Mouse (Mus musculus): ENCODE data around the gene Cebpa.

Gene Cebpa

DNA sequence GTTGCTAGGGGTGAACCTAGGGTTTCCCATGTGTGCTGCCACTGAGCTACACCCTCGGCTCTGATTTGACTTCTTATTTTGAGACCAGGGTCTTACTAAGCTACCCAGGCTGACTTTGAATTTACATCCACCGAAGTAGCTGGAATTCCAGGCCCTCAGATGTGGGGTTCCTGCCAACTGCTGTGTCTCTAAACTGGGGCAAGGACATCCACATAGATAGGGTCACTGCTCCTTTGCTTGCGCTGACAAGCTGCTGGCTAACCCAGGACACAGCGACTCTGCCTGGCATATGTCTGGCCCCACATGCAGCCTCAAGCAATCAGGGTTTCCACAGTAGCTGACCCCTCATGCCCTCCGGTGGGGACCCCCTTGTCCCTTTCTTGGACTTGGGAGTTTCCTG, 5.4 kb upstream of the Cebpa start:
- TF ChIP-seq GATA4 (IDR thresholded peaks at IDR 0.05; ENCODE audit: insufficient replicate concordance, low read length) = no peak

DNA sequence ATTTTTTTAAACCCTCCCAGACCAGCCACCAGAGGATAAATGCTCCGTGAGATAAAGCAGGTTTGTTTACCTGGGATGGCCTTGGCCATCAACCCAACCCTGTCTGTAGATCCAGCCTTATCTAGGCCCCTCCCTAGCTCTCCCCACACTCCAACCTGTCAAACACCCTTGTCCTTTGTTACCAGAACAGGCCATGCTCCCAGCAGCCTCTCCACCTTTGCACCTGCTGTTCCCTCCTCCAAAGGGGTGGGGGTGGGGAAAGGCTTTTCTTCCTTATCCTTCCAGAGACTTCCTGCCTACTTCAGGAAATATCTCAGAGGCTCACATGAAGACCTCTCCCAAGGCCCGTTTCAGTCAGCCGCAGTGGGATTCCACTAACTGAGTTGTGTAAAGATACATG, 2.6 kb upstream of the Cebpa start:
- TF ChIP-seq GATA4 (IDR thresholded peaks at IDR 0.05; ENCODE audit: insufficient replicate concordance, low read length) = peak; percentile 95

DNA sequence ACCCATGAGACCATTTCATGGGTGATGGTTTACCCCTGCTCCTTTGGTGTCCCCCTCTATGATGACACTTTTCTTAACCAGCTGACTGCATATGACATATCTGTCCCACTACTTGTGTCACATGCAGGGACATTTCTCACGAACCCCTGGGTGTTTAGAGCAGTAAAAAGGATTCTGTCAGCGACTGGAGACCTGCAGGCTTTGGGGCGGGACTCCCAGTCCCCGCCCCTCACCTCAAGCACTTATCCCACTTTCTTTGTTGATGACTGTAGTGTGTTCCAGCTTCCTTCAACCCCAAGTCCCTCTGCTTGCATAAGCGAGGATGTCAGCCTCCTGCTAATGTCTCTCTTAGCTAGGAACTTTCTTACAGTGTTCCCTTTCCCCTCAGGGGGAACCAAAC, 2.0 kb upstream of the Cebpa start:
- no peak for TF ChIP-seq GATA4 (IDR thresholded peaks at IDR 0.05; ENCODE audit: insufficient replicate concordance, low read length)

DNA sequence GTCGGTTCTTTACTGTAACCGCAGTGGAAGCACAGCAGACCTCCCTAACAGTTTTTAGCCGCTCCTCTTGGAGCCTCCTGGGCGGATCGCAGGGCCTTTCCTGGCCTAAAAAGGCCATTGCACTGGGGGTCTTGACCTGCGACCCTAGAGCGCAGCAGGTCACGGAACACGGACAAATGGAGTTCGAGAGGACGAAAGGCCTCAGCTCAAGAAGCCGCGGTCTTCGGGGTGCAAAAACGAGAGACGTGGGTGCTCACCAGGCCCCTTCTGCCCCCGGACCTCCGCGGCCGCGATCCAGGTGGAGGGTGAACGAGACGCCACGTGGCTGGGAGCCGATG, 1.4 kb upstream of the Cebpa start:
- no peak for TF ChIP-seq GATA4 (IDR thresholded peaks at IDR 0.05; ENCODE audit: insufficient replicate concordance, low read length)

DNA sequence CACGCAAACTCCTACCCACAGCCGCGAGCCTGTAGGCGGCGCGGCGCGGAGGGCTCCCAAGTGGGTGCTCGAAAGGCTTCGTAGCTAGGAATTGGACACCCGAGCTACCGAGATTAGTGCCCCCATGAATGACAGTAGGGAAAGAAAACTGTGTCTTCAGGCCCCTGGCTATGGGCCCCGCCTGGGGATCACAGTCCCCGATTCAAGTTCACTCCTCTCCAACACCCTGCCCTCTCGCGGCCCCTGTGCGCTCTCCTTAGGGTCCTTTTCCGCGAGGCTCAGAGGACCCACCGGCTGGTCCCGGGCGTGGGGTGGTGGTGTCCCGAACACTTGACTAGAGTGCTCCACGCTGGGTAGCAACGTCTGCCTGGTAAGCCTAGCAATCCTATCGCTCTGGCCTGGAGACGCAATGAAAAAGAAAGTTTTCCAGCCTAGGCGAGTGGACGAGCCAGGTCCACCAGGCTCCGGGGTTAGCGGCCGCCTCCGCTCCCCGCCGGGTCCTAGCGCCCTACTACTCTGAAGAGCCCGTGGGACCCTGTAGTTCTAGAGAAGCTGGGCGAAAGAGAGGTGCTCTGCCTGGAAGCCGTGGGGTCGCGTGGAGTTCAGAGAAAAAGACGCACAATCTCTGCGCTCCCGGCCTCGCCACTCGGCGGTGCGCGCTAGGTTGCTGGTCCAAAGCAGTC, 853 bp upstream of the Cebpa start:
- TF ChIP-seq GATA4 (IDR thresholded peaks at IDR 0.05; ENCODE audit: insufficient replicate concordance, low read length) = no peak

DNA sequence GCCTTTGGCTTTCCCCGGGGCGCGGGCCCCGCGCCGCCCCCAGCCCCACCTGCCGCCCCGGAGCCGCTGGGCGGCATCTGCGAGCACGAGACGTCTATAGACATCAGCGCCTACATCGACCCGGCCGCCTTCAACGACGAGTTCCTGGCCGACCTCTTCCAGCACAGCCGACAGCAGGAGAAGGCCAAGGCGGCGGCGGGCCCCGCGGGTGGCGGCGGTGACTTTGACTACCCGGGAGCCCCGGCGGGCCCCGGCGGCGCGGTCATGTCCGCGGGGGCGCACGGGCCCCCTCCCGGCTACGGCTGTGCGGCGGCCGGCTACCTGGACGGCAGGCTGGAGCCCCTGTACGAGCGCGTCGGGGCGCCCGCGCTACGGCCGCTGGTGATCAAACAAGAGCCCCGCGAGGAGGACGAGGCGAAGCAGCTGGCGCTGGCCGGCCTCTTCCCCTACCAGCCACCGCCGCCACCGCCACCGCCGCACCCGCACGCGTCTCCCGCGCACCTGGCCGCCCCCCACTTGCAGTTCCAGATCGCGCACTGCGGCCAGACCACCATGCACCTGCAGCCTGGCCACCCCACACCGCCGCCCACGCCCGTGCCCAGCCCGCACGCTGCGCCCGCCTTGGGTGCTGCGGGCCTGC, 533 bp downstream of the Cebpa start:
- TF ChIP-seq GATA4 (IDR thresholded peaks at IDR 0.05; ENCODE audit: insufficient replicate concordance, low read length) = no peak

DNA sequence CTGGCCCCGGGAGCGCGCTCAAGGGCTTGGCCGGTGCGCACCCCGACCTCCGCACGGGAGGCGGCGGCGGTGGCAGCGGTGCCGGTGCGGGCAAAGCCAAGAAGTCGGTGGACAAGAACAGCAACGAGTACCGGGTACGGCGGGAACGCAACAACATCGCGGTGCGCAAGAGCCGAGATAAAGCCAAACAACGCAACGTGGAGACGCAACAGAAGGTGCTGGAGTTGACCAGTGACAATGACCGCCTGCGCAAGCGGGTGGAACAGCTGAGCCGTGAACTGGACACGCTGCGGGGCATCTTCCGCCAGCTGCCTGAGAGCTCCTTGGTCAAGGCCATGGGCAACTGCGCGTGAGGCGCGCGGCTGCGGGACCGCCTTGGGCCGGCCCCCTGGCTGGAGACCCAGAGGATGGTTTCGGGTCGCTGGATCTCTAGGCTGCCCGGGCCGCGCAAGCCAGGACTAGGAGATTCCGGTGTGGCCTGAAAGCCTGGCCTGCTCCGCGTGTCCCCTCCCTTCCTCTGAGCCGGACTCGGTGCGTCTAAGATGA, 1.1 kb downstream of the Cebpa start:
- TF ChIP-seq GATA4 (IDR thresholded peaks at IDR 0.05; ENCODE audit: insufficient replicate concordance, low read length) = no peak

DNA sequence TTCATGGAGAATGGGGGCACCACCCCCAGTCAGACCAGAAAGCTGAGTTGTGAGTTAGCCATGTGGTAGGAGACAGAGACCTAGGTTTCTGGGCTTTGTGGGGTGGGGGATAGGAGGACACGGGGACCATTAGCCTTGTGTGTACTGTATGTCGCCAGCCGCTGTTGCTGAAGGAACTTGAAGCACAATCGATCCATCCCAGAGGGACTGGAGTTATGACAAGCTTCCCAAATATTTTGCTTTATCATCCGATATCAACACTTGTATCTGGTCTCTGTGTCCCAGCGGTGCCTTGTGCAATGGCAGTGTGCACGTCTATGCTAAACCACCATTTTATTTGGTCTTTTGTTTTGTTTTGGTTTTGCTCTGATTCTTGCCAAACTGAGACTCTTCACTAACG, 2.1 kb downstream of the Cebpa start:
- TF ChIP-seq GATA4 (IDR thresholded peaks at IDR 0.05; ENCODE audit: insufficient replicate concordance, low read length) = no peak

DNA sequence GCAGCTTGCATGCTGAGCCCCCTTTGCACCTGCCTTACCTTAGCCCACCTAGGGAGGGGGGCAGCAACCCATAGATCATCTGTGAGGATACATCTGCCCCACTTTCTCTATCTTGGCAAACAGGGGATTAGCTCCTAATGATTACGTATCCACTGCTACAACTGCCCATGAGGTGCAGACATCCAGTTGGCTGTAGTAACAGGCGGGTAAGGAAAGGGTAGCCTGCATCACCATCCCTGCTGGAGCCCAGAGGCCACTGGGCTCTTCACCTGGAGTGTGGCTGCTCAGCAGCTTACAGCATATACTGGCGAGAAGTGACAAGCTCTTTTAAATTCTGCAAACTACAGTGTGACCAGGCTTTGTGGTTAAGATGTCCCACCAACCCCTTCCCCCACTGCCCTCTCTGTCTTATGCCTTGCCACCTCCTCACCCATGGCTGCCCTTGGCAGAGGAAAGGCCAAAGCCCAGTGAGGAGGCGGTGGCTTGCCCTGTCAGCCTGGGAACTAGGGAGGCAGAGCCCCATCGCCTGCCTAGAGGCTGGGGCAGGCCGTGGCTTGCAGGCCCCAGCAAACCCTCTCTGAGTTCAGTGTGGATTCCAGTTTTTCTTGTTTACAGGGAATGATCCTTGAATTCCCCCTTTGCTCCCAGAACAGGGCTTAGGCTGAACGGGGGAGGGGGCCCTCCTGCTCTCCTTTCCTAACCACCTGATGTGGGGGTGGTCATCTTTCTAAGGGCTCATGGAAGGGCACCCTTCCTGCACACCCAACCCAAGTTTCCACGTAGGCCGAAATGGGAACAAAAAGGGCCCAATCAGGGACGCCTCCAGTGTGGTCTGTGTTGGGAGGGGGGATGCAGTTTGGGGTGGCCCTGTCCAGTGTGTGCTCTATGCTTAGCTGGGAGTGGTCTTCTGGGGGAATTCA, 3.6 kb downstream of the Cebpa start:
- no peak for TF ChIP-seq GATA4 (IDR thresholded peaks at IDR 0.05; ENCODE audit: insufficient replicate concordance, low read length)

DNA sequence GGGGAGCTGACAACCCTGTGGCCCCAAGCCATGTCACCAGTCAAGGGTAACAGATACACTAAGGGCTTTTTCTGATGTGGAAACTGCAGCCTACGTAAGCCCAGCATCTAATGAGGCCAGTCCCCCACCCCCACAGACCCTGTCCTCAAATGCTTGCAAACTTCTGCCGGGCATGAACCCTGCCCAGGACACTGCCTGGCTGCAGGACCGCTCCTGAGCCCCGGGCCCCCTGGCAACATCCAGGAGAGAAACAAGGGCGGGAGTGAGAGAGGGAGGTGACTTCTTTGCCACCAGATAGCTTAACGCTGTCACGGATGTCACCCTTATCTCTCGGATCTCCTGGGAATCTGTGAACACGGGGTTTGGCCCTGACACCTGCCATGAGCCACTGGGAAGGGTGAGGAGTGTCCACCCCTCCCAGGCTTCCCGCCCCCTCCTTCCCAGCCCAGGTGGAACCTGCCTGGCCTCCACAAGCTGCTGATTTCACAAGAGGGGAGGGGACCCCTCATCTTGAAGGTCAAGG, 4.4 kb downstream of the Cebpa start:
- TF ChIP-seq GATA4 (IDR thresholded peaks at IDR 0.05; ENCODE audit: insufficient replicate concordance, low read length) = peak; percentile 95; the same call in 1 of the 2 replicates

DNA sequence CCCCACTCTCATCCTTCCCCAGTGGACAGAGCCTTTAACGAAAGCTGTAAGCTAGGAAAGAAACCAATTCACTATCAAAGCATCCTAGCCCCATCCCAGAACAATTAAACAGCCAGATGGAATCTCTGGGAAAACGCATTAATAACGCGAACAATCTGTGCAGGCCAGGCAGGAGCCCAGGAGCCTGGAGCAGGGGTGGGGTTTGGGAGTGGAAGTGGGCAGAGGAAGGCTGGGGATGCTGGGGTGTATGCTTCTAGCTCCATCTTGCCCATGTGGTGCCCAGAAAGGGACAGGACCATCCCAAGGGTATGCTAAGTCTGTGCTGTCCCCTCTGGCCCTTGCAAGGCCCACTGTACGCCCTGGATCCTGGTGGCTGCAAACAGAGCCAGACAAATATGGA, 5.1 kb downstream of the Cebpa start:
- no peak for TF ChIP-seq GATA4 (IDR thresholded peaks at IDR 0.05; ENCODE audit: insufficient replicate concordance, low read length)

DNA sequence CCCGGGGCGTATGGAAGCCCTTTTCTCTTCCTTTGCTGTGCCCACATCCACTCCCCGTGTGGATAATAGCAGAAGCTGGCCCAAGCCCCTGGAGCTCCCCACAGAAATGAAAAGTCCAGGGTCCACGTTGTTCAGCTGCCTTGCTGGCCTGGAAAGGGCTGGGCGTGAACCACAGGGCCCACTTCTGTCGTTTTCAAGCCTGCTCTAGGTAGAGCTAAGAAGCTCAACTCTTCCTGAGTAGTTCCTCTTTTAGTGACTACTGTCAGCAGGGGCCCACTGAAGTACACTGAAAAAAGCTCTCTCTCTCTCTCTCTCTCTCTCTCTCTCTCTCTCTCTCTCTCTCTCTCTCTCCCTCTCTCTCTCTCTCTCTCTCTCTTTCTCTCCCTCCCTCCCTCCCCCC, 5.7 kb downstream of the Cebpa start:
- TF ChIP-seq GATA4 (IDR thresholded peaks at IDR 0.05; ENCODE audit: insufficient replicate concordance, low read length) = no peak

DNA sequence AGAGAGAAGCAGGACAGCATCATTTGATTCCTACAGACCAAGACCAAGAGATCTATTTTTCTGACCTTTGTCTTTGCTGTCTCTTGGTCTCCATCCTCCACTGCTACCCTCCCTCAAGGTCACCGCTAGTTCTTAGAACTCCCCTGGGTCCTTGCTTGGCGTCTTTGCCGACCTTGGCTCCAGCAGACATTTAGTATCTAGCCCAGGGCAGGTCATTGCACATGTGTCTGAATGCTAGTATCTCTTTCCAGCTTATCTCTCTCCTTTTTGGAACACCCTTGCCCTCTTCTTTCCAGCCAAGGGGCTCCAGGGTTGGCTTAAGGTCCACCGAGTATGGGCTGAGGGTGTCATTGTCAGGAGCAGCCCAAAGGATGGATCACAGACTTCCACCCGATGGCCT, 6.9 kb downstream of the Cebpa start:
- no peak for TF ChIP-seq GATA4 (IDR thresholded peaks at IDR 0.05; ENCODE audit: insufficient replicate concordance, low read length)

DNA sequence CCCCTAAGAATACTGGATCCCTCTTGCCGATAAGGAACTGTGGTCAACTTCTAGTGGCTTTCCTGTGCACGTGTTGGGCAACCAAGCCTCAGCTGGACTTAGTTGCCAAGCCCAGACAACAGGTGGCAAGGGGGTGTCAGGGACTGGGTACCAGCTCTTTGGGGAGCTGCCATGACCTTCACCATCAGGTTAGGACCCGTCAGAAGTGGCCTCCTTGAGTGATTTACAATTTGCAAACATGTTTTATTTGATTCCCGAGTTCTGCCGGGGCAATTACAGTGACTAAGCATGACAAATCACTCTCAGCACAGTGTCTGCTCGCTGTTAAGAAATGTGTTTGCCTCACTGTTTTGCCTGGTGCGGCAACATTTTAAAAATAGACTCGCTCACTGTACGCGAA, 7.9 kb downstream of the Cebpa start:
- no peak for TF ChIP-seq GATA4 (IDR thresholded peaks at IDR 0.05; ENCODE audit: insufficient replicate concordance, low read length)

DNA sequence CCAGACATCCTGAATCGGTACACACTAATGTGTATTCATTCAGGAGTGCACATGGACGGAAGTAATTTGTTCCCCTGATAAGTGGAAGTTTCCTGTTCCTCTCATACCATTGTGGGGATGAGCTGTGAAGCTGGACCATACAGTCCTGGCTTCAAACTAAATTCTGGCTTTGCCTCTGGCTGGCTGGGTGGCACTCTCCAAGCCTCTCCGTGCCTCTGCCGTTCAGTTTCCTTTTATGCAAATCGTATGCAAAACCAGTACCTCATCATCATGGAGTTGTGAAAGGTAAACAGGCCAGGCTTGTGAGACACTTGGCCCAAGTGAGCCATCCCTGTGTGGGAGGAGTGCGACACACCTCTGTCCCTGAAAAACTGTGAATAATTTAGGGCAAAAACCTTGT, 8.6 kb downstream of the Cebpa start:
- TF ChIP-seq GATA4 (IDR thresholded peaks at IDR 0.05; ENCODE audit: insufficient replicate concordance, low read length) = no peak
